Mouse (Mus musculus): ENCODE results near the gene Plekha5. TPM values are rescaled to one million over a fixed set of nuclear protein-coding genes. Genes with fewer than 3 reads are reported as not detected.
"Not testable (repeated sequence)": the region's sequence is repeated elsewhere in the genome, so short reads cannot be mapped to it uniquely, and the experiment has no call there.

The Plekha5 gene
- polyA plus RNA-seq, 1 experiment = 2.1 TPM

DNA sequence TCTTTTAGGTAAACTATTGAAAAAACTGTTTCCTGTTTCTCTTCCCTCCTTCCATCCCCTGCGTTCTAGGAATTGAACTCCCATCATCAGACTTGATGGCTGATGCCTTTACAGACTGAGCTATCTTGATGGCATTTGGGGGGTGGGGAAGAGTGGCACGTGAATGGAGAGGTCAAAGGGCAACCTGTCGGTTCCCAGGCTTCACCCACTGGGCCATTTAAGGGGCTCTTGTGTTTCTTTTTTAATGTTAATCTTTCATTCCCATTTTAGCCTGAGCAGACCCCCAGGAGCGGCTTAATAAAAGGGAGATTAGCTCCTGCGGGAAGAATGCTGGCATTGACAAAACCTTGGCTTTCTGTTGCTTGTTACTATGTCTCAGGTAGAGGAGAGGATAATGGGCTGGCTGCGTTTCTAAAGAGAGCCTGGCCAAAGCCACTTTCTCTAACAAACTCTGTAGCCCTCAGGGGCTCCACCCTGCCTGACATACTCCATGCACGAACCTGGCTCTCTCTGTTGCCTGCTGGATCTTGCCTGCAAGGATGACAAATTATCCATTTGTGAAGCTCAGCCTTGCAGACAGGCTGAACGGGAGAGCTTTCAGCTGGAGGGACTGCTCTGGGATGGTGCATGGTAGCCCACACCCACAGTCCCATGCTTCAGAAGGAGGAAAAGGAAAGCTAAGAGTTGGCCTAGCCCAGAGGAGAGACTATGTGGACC lies 179.5 kb downstream of the Plekha5 start:
- no peak for TF ChIP-seq CTCF (IDR thresholded peaks at IDR 0.05; ENCODE audit: low read depth, low read length)
- no peak for TF ChIP-seq POLR2A (IDR thresholded peaks at IDR 0.05; ENCODE audit: borderline replicate concordance, low read depth, low read length)
- no peaks in the 10 kb centered on the region for H3K4me1 ChIP-seq (ENCODE audit: control insufficient read depth, insufficient read depth, low read length)
- no peak overlapping the region for H3K4me3 ChIP-seq (ENCODE audit: insufficient read depth, low read length)
- H3K27ac ChIP-seq (ENCODE audit: insufficient read depth, low read depth, low read length) = no peak overlapping the region

DNA sequence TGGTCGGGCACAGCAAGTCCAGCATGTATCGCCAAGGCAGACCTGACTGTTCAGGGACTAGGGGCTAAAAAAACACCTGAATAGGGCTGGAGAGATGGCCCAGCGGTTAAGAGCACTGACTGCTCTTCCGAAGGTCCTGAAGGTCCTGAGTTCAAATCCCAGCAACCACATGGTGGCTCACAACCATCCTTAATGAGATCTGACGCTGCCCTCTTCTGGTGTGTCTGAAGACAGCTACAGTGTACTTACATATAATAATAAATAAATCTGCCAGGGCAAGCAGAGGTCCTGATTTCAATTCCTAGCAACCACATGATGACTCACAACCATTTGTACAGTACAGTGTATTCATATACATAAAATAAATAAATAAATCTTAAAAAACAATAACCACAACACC lies 181.3 kb downstream of the Plekha5 start:
- not testable (repeated sequence) for H3K4me1 ChIP-seq (ENCODE audit: control insufficient read depth, insufficient read depth, low read length); H3K27ac ChIP-seq (ENCODE audit: insufficient read depth, low read depth, low read length); H3K4me3 ChIP-seq (ENCODE audit: insufficient read depth, low read length)

DNA sequence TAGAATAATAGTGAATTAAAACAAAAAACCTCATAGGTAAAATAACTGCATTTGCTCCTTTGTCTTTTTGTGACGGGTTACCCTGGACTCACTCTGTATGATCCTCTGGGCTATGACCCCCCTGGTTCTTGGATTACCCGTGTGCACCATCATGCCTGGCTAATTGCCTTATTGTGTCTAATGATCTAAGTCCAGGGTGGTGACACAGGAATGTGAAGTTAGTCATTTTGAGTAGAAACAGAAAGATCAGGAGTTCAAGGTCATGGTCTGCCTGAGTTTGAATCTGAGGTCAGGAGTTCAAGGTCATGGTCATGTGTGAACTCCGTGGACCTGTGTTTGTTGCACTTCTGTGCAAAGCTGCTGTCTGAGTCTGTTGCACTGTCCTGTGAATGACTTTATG lies 181.9 kb downstream of the Plekha5 start:
- TF ChIP-seq POLR2A (IDR thresholded peaks at IDR 0.05; ENCODE audit: borderline replicate concordance, low read depth, low read length) (no peak), CTCF (IDR thresholded peaks at IDR 0.05; ENCODE audit: low read depth, low read length) (no peak)
- Histone ChIP-seq H3K4me1 (ENCODE audit: control insufficient read depth, insufficient read depth, low read length) (peaks cover 9% of the 10 kb centered on the region; the same call in 1 of the 2 replicates), H3K27ac (ENCODE audit: insufficient read depth, low read depth, low read length) (no peak overlapping the region), H3K4me3 (ENCODE audit: insufficient read depth, low read length) (no peak overlapping the region)

DNA sequence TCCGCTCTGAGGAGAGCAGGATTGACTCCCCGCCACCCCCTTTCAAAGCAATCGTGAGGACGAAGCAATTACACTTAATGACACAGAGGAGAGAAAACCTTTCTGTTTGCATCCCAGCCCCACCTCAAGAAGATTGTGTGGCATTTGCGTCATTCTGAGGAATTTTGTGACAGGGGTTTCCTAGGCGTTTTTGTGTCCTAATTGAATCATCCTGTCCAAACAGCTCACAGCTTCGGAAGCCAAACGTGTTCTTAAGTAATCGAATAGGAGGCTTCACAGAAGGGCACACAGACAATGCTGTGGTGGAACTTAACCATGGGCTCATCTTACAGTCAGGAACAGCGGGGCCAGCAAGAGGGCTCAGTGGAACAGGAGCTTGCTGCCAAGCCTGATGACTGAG lies 182.7 kb downstream of the Plekha5 start:
- TF ChIP-seq CTCF (IDR thresholded peaks at IDR 0.05; ENCODE audit: low read depth, low read length) = no peak
- no peak for TF ChIP-seq POLR2A (IDR thresholded peaks at IDR 0.05; ENCODE audit: borderline replicate concordance, low read depth, low read length)
- Histone ChIP-seq H3K4me3 (ENCODE audit: insufficient read depth, low read length) (no peak overlapping the region), H3K27ac (ENCODE audit: insufficient read depth, low read depth, low read length) (no peak overlapping the region), H3K4me1 (ENCODE audit: control insufficient read depth, insufficient read depth, low read length) (peaks cover 9% of the 10 kb centered on the region; the same call in 1 of the 2 replicates)

DNA sequence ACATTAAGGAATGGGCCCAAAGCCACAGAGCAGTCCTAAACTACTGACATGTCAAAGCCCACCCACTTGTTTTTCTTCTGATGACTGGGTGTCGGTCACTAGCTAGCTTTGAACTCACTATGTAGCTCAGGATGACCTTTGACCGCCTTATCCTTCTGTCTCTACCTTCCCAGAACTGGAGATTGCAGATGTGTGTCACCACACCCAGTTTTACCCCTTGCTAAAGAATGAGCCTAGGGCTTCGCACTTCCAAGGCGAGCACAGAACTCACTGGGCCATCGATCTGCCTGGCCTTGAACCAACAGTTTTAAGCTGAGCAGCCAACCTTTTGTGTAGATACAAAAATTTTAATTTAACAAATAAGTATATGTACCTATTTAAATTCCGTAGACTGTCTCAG lies 184.8 kb downstream of the Plekha5 start:
- H3K4me3 ChIP-seq (ENCODE audit: insufficient read depth, low read length) = no peak overlapping the region
- no peak overlapping the region for H3K27ac ChIP-seq (ENCODE audit: insufficient read depth, low read depth, low read length)
- no peak for TF ChIP-seq CTCF (IDR thresholded peaks at IDR 0.05; ENCODE audit: low read depth, low read length)
- TF ChIP-seq POLR2A (IDR thresholded peaks at IDR 0.05; ENCODE audit: borderline replicate concordance, low read depth, low read length) = no peak
- H3K4me1 ChIP-seq (ENCODE audit: control insufficient read depth, insufficient read depth, low read length) = peaks cover 12% of the 10 kb centered on the region

DNA sequence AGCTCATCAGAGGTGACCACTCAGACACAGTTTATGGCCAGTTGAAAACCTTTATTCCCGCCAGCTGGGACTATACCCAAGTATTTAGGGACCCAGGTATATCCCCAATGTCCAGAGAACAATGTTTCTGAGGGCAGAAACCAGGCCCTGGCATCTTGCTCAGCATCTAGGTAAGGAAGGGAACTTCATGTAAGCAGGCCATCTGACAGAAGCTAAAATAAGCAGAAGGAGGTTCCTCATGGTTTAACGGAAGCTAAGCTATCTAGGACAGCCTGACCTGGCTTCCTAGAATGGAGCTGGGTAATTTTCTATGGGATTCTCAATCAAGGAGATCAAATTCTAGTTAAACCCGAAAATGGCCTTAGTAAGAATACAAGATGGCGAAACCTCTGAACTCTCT lies 185.7 kb downstream of the Plekha5 start:
- no peak for TF ChIP-seq CTCF (IDR thresholded peaks at IDR 0.05; ENCODE audit: low read depth, low read length)
- Histone ChIP-seq H3K4me1 (ENCODE audit: control insufficient read depth, insufficient read depth, low read length) (peaks cover 19% of the 10 kb centered on the region), H3K27ac (ENCODE audit: insufficient read depth, low read depth, low read length) (0 out of 2 replicates have a peak overlapping the region, but pooled peaks have one; percentile 15), H3K4me3 (ENCODE audit: insufficient read depth, low read length) (no peak overlapping the region)

DNA sequence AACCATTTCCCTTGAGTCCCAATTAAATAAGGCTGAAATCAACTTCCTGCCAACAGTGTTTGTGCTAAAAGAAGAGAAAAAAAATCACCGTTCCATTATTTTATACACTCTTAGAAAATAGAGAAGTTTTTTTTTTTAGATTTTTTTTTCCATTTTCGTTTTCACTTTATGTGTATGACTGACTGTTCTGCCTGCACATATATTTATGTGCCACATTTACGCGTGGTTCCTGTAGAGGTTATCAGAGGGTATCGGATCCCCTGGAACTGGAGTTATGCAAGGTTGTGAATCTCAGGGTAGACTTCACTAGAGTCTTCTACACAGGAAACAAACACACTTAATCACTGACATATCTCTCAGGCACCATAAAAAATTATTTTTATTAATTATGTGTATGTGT lies 186.3 kb downstream of the Plekha5 start:
- Histone ChIP-seq H3K27ac (ENCODE audit: insufficient read depth, low read depth, low read length) (0 out of 2 replicates have a peak overlapping the region, but pooled peaks have one; percentile 9), H3K4me3 (ENCODE audit: insufficient read depth, low read length) (no peak overlapping the region), H3K4me1 (ENCODE audit: control insufficient read depth, insufficient read depth, low read length) (peaks cover 25% of the 10 kb centered on the region)
- TF ChIP-seq CTCF (IDR thresholded peaks at IDR 0.05; ENCODE audit: low read depth, low read length) = no peak
- no peak for TF ChIP-seq POLR2A (IDR thresholded peaks at IDR 0.05; ENCODE audit: borderline replicate concordance, low read depth, low read length)

DNA sequence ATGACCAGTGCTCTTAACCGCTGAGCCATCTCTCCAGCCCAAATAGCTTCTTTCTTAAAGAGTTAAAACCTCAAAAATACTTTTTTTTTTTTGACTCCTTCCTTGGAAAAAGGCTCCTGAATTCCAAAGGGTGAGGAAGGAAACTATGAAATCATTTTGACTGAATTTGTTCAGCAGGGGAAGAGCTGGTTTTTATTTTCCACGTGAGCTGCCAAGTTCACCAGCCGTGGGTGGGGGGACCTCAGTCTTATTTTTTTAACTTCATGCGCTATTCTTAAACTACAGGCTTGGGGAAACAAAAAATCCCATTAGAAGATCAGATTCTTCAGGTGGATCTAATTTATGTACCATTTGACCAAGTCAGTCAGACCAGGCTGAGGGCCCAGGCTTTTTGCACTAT lies 187.4 kb downstream of the Plekha5 start:
- Histone ChIP-seq H3K4me3 (ENCODE audit: insufficient read depth, low read length) (no peak overlapping the region), H3K27ac (ENCODE audit: insufficient read depth, low read depth, low read length) (no peak overlapping the region), H3K4me1 (ENCODE audit: control insufficient read depth, insufficient read depth, low read length) (peaks cover 25% of the 10 kb centered on the region)
- TF ChIP-seq CTCF (IDR thresholded peaks at IDR 0.05; ENCODE audit: low read depth, low read length) (no peak), POLR2A (IDR thresholded peaks at IDR 0.05; ENCODE audit: borderline replicate concordance, low read depth, low read length) (no peak)

DNA sequence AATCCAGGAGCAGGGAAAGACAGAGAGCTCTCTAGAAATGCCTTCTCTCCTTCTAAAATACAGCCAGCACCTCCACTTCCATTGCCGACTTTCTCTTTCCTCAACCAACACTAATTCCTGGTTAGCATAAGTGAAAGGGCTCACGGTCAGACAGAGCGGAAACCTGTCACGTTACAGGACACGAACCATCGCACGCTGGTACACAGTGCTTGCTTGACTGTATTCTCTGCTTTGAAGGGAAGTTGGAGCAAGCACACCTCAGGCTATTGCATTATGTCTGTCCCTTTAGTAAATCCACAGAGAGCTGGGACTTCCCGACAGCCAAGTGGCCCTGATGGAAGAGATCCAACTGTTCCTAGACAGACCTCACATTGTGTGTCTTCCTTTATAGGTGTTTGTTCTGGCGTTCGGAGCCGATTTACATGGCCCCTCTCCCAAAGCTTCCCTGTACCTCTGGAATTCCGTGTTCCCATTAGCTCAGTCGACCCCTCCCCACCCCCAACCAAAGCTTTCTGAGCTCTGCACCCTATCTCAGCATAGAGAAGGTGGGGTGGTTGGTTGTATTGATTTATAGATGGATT lies 188.1 kb downstream of the Plekha5 start:
- Histone ChIP-seq H3K4me3 (ENCODE audit: insufficient read depth, low read length) (no peak overlapping the region), H3K4me1 (ENCODE audit: control insufficient read depth, insufficient read depth, low read length) (peaks cover 25% of the 10 kb centered on the region), H3K27ac (ENCODE audit: insufficient read depth, low read depth, low read length) (no peak overlapping the region)
- no peak for TF ChIP-seq POLR2A (IDR thresholded peaks at IDR 0.05; ENCODE audit: borderline replicate concordance, low read depth, low read length)
- no peak for TF ChIP-seq CTCF (IDR thresholded peaks at IDR 0.05; ENCODE audit: low read depth, low read length)

DNA sequence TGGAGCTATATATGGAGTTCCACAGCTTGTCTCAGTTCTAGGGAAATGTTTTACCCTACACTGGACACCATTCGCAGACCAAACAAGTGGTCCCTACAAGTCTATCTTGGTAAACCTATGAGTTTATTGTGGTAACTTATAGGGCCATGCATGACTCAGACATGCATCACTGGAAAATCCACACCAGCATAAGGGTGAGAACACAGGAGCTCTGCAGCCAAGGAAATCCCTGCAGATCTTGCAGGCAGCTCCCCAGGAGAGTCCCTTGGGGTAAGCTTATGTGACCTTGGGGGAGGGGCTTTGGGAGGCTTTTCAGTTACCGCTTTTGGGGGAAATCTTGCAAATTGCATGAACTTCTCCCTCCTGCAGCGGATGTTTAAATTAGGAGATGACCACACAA lies 190.0 kb downstream of the Plekha5 start:
- TF ChIP-seq POLR2A (IDR thresholded peaks at IDR 0.05; ENCODE audit: borderline replicate concordance, low read depth, low read length) = no peak
- no peak for TF ChIP-seq CTCF (IDR thresholded peaks at IDR 0.05; ENCODE audit: low read depth, low read length)
- no peak overlapping the region for H3K4me3 ChIP-seq (ENCODE audit: insufficient read depth, low read length)
- peaks cover 25% of the 10 kb centered on the region for H3K4me1 ChIP-seq (ENCODE audit: control insufficient read depth, insufficient read depth, low read length)
- no peak overlapping the region for H3K27ac ChIP-seq (ENCODE audit: insufficient read depth, low read depth, low read length)

All from bone marrow macrophage, adult 2 months (primary cell).